ENCODE assay signal across 8 mouse cellular contexts in the genomic region with DNA sequence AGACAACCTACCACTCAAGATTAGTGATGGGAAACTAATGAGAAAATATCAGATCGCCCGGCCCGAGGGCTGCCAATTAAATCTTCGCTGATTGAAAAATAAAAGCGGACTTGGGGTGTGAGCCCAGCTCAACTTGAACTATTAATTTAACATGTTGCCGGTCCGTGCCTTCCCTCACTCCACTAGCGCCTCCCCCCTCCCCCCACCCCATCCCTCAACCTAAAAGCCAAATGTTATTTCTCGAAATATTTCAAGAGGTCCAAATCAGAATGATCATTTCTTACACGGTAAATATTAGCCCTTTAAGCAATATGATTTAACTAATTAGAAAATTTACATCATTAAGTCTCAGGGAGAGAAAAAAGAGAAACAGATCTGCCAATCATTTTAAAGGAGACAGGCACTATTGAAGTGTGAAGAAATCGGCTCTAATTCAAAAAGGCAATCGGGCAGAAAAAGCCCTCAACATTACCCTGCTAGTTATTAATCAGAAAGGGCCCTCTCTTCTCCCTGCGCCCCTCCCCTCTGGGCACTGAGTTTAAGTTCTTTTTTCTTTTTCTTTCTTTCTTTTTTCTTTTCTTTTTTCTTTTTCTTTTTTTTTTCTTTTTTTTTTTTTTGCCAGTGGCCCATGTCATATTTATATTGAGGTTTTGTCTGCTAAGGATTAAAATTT.
DNase-seq lines count a peak whose midpoint lies in the region; ATAC-seq and TF ChIP-seq lines count a peak whose summit lies in the region.

No protein-coding gene starts in this region.

- no peaks in the 10 kb centered on the region for H3K27me3 ChIP-seq in MEL (ENCODE audit: control insufficient read depth in 1 of 2, insufficient read depth in 2 of 2, low read length in 2 of 2)
- H3K27me3 ChIP-seq in heart, postnatal 0 days (ENCODE audit: control insufficient read depth, insufficient read depth, low read length) = peaks cover 58% of the 10 kb centered on the region
- H3K27me3 ChIP-seq in midbrain, embryonic 10.5 days (ENCODE audit: low read depth, poor library complexity, severe bottlenecking) = peaks cover 92% of the 10 kb centered on the region

- 11% methylated on average over 13 of the region's 13 CpGs for WGBS in heart, postnatal 0 days
- WGBS in midbrain, embryonic 10.5 days = 1% methylated on average over 13 of the region's 13 CpGs

- no peak for TF ChIP-seq CTCF in MEL (IDR thresholded peaks at IDR 0.05 in 2 of 3, conservative IDR thresholded peaks at IDR 0.05 in 1 of 3; ENCODE audit: control insufficient read depth in 1 of 3, insufficient read depth in 1 of 3, low read depth in 2 of 3, low read length in 3 of 3, poor library complexity in 1 of 3, severe bottlenecking in 1 of 3)
- TF ChIP-seq CTCF in heart, postnatal 0 days (IDR thresholded peaks at IDR 0.05; ENCODE audit: low read depth) = no peak

- H3K9me3 ChIP-seq in MEL (replicated peaks; ENCODE audit: insufficient read depth, low read length) = no peaks in the 10 kb centered on the region
- no peaks in the 10 kb centered on the region for H3K9me3 ChIP-seq in heart, postnatal 0 days (replicated peaks; ENCODE audit: control insufficient read depth, low read length)
- no peaks in the 10 kb centered on the region for H3K9me3 ChIP-seq in midbrain, embryonic 10.5 days (replicated peaks)

- TF ChIP-seq RAD21 in MEL (IDR thresholded peaks at IDR 0.05; ENCODE audit: low read depth, low read length) = no peak

- DNase-seq in embryo, embryonic 10.5 days (ENCODE audit: low spot score) = peak; percentile 66
- no peak for DNase-seq in embryo, embryonic 10 days (ENCODE audit: low spot score)
- DNase-seq in MEL (ENCODE audit: low read depth, low spot score) = peak; percentile 38
- DNase-seq in heart, postnatal 0 days (ENCODE audit: low spot score) = no peak
- DNase-seq in midbrain, embryonic 10.5 days (ENCODE audit: low spot score) = no peak
- no peak for DNase-seq in urinary bladder, postnatal 10 days (ENCODE audit: low spot score)
- no peak for DNase-seq in frontal cortex, postnatal 25 days (ENCODE audit: low spot score in 2 of 2)
- no peak for DNase-seq in gastrocnemius, postnatal 36 days

- no peak overlapping the region for H3K27ac ChIP-seq in MEL (ENCODE audit: control insufficient read depth, low read depth, low read length)
- H3K27ac ChIP-seq in heart, postnatal 0 days (ENCODE audit: low read depth) = no peak overlapping the region
- no peak overlapping the region for H3K27ac ChIP-seq in midbrain, embryonic 10.5 days (replicated peaks)

- H3K4me3 ChIP-seq in MEL (ENCODE audit: control insufficient read depth in 1 of 2, insufficient read depth in 1 of 2, low read depth in 2 of 2, low read length in 2 of 2) = peak overlapping the region; percentile 64 to 75
- peak overlapping the region; percentile 50 for H3K4me3 ChIP-seq in heart, postnatal 0 days (ENCODE audit: low read depth, low read length)
- peak overlapping the region; percentile 48 for H3K4me3 ChIP-seq in midbrain, embryonic 10.5 days

- intact Hi-C loops in gastrocnemius, postnatal 36 days (cut with DNase I) = loop anchor here (5.0 kb wide), 2 partner anchors 211 to 246 kb away; a partner anchor contains a TSS

- TF ChIP-seq POLR2A in MEL (IDR thresholded peaks at IDR 0.05; ENCODE audit: control insufficient read depth in 1 of 2, insufficient read depth in 1 of 2, low read depth in 1 of 2, low read length in 2 of 2, poor library complexity in 1 of 2) = no peak

- peak overlapping the region; percentile 73 for H3K4me2 ChIP-seq in heart, postnatal 0 days (ENCODE audit: low read depth, low read length)

- H3K9ac ChIP-seq in MEL (ENCODE audit: control insufficient read depth, low read depth, low read length, poor library complexity, severe bottlenecking) = peak overlapping the region; percentile 51
- H3K9ac ChIP-seq in heart, postnatal 0 days (replicated peaks; ENCODE audit: low read depth, low read length) = peak overlapping the region; percentile 37; the same call in 1 of the 2 replicates

- H3K36me3 ChIP-seq in MEL (ENCODE audit: control insufficient read depth in 1 of 2, insufficient read depth in 2 of 2, low read length in 2 of 2) = no peaks in the 10 kb centered on the region
- H3K36me3 ChIP-seq in heart, postnatal 0 days (replicated peaks; ENCODE audit: control insufficient read depth, insufficient read depth, low read length) = no peaks in the 10 kb centered on the region
- no peaks in the 10 kb centered on the region for H3K36me3 ChIP-seq in midbrain, embryonic 10.5 days

- TF ChIP-seq EP300 in MEL (IDR thresholded peaks at IDR 0.05; ENCODE audit: low read depth in 1 of 2, low read length in 2 of 2) = no peak
- TF ChIP-seq EP300 in heart, postnatal 0 days (IDR thresholded peaks at IDR 0.05; ENCODE audit: low read depth) = no peak

- no peaks in the 10 kb centered on the region for H3K4me1 ChIP-seq in MEL (ENCODE audit: control insufficient read depth in 1 of 2, insufficient read depth in 2 of 2, low read length in 2 of 2)
- H3K4me1 ChIP-seq in heart, postnatal 0 days (ENCODE audit: control insufficient read depth, insufficient read depth) = peaks cover 17% of the 10 kb centered on the region
- peaks cover 79% of the 10 kb centered on the region for H3K4me1 ChIP-seq in midbrain, embryonic 10.5 days

- H3K79me2 ChIP-seq in MEL (ENCODE audit: control insufficient read depth, insufficient read depth, low read length, poor library complexity) = no peaks in the 10 kb centered on the region

- ATAC-seq in heart, postnatal 0 days (ENCODE audit: insufficient read depth, low read depth) = no peak

TF ChIP-seq in MEL, 35 proteins besides CTCF, POLR2A, EP300 and RAD21:
- TF ChIP-seq NELFE (IDR thresholded peaks at IDR 0.05; ENCODE audit: low read depth, low read length) = no peak
- TF ChIP-seq MAZ (IDR thresholded peaks at IDR 0.05; ENCODE audit: low read depth, low read length) = no peak
- TF ChIP-seq ZNF384 (IDR thresholded peaks at IDR 0.05; ENCODE audit: low read depth, low read length) = peak; percentile 62
- no peak for TF ChIP-seq JUND (IDR thresholded peaks at IDR 0.05; ENCODE audit: low read depth, low read length)
- no peak for TF ChIP-seq MAFK (IDR thresholded peaks at IDR 0.05; ENCODE audit: borderline replicate concordance, low read depth, low read length)
TF ChIP-seq in MEL: peak in this region for 1.

Comparison
In these comparisons a context has a peak if more than half of its experiments do, and no peak if none do; other contexts are left out.
1. DNase-seq: peak in embryo, embryonic 10.5 days (single experiment) and MEL (single experiment); none in embryo, embryonic 10 days (single experiment), heart, postnatal 0 days (single experiment), midbrain, embryonic 10.5 days (single experiment), urinary bladder, postnatal 10 days (single experiment), frontal cortex, postnatal 25 days (0 of 2) and gastrocnemius, postnatal 36 days (0 of 2).
2. Peak in every context shown above with its lines, with median percentiles within 50 percentile points of each other: H3K4me3 ChIP-seq.